Mouse (Mus musculus) heart, adult 2 months (tissue): ENCODE results near the gene Dmrtb1.

Experiments used
- CTCF ChIP-seq: fragments of 200-600 bp; IDR thresholded peaks from 2 replicates; pipeline ENCODE4 v1.8.1; 2022; ENCODE audit warnings: antibody characterized with exemption, mild to moderate bottlenecking, moderate library complexity
- EP300 ChIP-seq: fragments of 200-500 bp; IDR thresholded peaks from 2 replicates; pipeline ENCODE4 v1.6.1; 2011; ENCODE audit warnings: low read depth, low read length, control low read depth; ENCODE audit not compliant: insufficient read depth
- POLR2A ChIP-seq: fragments of 200-500 bp; IDR thresholded peaks from 2 replicates; pipeline ENCODE4 v1.6.1; 2011; ENCODE audit warnings: mild to moderate bottlenecking, low read depth, low read length, control low read depth; ENCODE audit not compliant: insufficient read depth

DNA sequence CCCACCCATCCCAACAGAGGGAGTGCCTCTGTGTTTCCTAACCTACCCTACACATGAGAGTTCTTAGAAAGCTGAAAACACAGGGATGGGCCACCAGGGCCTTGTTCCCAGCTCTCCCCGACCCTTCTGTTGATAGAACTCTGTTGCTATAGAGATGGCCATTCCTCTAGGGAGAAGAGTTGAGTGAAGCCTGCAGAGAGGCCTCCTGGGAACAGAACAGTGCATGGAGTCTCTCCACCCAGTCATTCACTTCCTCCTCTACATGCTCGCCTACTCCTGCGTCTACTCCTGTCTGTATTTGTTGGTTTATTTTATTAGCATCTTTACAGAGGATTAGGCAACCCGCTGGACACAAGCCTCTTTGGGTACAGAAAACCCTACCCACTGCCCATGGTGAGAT lies 22.9 kb upstream of the Dmrtb1 start:
- TF ChIP-seq CTCF = no peak
- TF ChIP-seq POLR2A = no peak
- no peak for TF ChIP-seq EP300
